Mouse (Mus musculus): ENCODE results near the gene Cfap70. TPM values are rescaled to one million over a fixed set of nuclear protein-coding genes. Genes with fewer than 3 reads are reported as not detected.

Cfap70 gene
- 0.22 to 0.60 TPM in 2 of 4 replicates, not detected in the others for total RNA-seq (2023; ENCODE audit: inconsistent age)

GRCm38 (mm10) chr14:20451765-20452331, at the start of gene Cfap70:
Gene Cfap70 (minus strand): TSS chr14:20452226.

GRCm38 (mm10) chr14:20496603-20497002, 44.6 kb upstream of the Cfap70 start, which contains the start of gene Mss51:
Gene Mss51 (minus strand): TSS chr14:20496901.

GRCm38 (mm10) chr14:20479291-20480194, 27.5 kb upstream of the Cfap70 start, which contains the start of gene Anxa7:
Gene Anxa7 (minus strand): TSS chr14:20480133.

GRCm38 (mm10) chr14:20393205-20393913, 58.7 kb downstream of the Cfap70 start, which contains the start of gene Mrps16:
Gene Mrps16 (minus strand): TSS chr14:20393634.

GRCm38 (mm10) chr14:20388441-20389129, 63.4 kb downstream of the Cfap70 start, which contains the start of gene Dnajc9:
Gene Dnajc9 (minus strand): TSS chr14:20388910.

GRCm38 (mm10) chr14:20347991-20348541, 104.0 kb downstream of the Cfap70 start, which contains the start of the genes Ecd and Fam149b:
Gene Ecd (minus strand): TSS chr14:20348121.
Gene Fam149b (plus strand): TSS chr14:20348162.

Other genes starting within 250 kb of the Cfap70 start
- gene Kcnk16, start 183.0 kb downstream of the Cfap70 start, total RNA-seq (2023; ENCODE audit: inconsistent age), result not detected in 4 replicates
- gene Nudt13, start 157.5 kb downstream of the Cfap70 start, total RNA-seq (2023; ENCODE audit: inconsistent age), result 19.7 to 26.7 TPM (median 25.4 TPM) in 4 replicates
- 48.4 to 50.7 TPM (median 49.4 TPM) in 4 replicates for gene Ecd, start 104.1 kb downstream of the Cfap70 start, total RNA-seq (2023; ENCODE audit: inconsistent age)
- gene Fam149b, start 104.1 kb downstream of the Cfap70 start, total RNA-seq (2023; ENCODE audit: inconsistent age), result 32.7 to 40.9 TPM (median 37.8 TPM) in 4 replicates
- gene Dnajc9, start 63.3 kb downstream of the Cfap70 start, total RNA-seq (2023; ENCODE audit: inconsistent age), result 71.4 to 100 TPM (median 83.0 TPM) in 4 replicates
- 37.0 to 48.3 TPM (median 37.6 TPM) in 4 replicates for gene Mrps16, start 58.6 kb downstream of the Cfap70 start, total RNA-seq (2023; ENCODE audit: inconsistent age)
- gene Anxa7, start 27.9 kb upstream of the Cfap70 start, total RNA-seq (2023; ENCODE audit: inconsistent age), result 44.5 to 58.3 TPM (median 51.4 TPM) in 4 replicates
- 3.6 to 5.4 TPM (median 4.4 TPM) in 4 replicates for gene Mss51, start 44.7 kb upstream of the Cfap70 start, total RNA-seq (2023; ENCODE audit: inconsistent age)
- 103 to 113 TPM (median 110 TPM) in 4 replicates for gene Ppp3cb, start 94.3 kb upstream of the Cfap70 start, total RNA-seq (2023; ENCODE audit: inconsistent age)
- 4.1 to 6.9 TPM (median 4.3 TPM) in 4 replicates for gene Usp54, start 188.8 kb upstream of the Cfap70 start, total RNA-seq (2023; ENCODE audit: inconsistent age)
- not detected in 4 replicates for gene Myoz1, start 204.3 kb upstream of the Cfap70 start, total RNA-seq (2023; ENCODE audit: inconsistent age)
- gene Synpo2l, start 216.1 kb upstream of the Cfap70 start, total RNA-seq (2023; ENCODE audit: inconsistent age), result 0.16 to 0.18 TPM in 2 of 4 replicates, not detected in the others
- 229 to 252 TPM (median 238 TPM) in 4 replicates for gene Sec24c, start 222.1 kb upstream of the Cfap70 start, total RNA-seq (2023; ENCODE audit: inconsistent age)
- gene Fut11, start 242.7 kb upstream of the Cfap70 start, total RNA-seq (2023; ENCODE audit: inconsistent age), result 6.0 to 8.5 TPM (median 7.1 TPM) in 4 replicates